Mouse (Mus musculus) CD8-positive naive resting alpha-beta T cell, adult 2 months (primary cell): ENCODE measurements around the gene Krt24.
"Not testable (repeated sequence)": the region's sequence is repeated elsewhere in the genome, so short reads cannot be mapped to it uniquely, and the experiment has no call there.

Experiments used
- DNase-seq, 2 experiments: peaks; one replicate each; pipeline ENCODE4 v3.0.0; 2022; ENCODE audit warnings: low read depth in 2 of 2, low spot score in 2 of 2

Gene Krt24

DNA sequence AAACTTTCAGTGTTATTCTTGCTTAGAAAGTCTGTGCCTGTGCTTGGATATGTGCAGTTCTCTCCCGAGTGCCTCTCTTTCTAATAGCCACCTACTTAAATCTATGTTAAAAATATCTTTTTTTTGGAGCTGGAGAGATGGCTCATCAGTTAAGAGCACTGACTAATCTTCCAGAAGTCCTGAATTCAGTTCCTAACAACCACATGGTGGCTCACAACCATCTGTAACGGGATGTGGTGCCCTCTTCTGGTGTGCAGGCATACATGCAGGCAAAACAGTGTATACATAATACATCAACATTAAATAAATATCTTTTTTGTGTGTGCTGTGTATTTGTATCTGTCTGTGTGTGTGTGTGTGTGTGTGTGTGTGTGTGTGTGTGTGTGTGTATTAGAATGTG is 31.2 kb downstream of the Krt24 start:
- DNase-seq, result no peak

DNA sequence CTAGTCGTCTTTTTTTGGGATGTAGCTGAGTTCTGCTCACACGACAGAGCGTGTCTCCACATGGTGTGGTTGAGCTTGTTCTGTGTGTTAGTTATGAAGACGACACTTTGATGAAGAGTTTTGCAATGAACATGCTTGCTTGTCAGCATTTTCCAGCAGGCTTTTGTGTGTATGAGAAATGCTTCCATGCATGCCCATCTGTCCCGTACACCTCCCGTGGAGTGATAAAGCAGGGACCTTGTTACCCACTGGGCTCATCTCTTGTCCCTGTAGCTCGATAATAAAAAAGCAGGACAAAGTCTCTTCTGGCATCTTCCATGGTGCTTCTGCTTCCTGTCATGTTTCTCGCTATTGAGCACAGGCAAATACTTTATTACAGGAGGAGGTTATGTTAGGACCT is 32.4 kb downstream of the Krt24 start:
- DNase-seq, result no peak

DNA sequence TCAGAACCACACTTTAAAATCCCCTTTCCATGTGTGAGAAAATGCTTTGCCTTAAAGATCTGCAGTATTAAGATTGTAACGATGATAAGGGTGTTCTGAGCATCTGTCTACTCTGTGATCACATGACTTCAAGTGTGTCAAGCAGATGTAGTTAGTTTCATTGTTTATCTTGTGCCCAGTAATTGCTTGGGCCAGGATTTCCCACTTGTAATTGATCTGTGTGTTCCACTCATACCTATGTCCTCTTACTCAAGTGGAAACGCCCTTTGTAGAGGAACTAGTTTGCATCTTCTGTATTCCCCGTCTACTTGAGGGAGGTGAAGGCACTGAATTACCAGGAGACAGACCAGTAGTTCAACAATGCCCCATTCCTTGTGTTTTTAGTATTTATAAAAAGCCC is 34.4 kb downstream of the Krt24 start:
- DNase-seq, result no peak

DNA sequence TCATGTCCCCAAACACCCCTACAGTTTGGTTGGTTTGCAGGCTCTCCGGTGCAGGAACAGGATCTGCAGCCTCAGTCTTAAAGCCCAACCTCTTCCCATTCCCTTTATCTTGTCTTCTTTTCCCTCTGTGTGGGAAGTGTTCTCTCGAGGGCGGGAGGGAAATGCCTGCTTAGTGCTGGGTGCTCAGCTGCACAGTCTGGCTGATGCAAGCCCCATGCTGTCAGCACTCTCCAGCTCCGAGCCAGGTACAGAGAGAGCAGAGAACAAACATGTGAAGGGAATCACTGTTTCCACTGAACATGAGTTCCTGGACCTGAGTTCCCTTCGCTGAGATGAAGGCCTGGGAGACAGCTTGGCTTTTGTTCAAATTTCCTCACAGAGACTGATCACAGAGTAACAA is 34.8 kb downstream of the Krt24 start:
- no peak for DNase-seq

DNA sequence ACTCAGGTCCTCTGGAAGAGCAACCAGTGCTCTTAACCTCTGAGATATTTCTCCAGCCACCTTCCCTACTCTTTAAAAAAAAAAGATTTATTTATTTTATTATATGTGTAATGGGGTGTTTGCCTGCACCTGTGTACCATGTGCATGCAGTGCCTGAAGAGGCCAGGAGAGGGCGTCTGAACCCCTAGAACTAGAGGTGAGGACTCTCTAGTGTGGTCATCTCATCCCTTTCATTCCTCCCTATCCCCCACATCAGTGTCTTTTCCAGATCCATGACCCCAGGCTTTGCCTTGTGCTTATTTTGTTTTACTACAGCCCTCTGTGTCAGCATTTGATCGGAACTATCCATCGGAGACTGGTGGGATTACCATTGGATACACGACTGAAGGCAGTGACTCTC is 35.9 kb downstream of the Krt24 start:
- DNase-seq, result peak in 1 of 2 experiments; percentile 26

DNA sequence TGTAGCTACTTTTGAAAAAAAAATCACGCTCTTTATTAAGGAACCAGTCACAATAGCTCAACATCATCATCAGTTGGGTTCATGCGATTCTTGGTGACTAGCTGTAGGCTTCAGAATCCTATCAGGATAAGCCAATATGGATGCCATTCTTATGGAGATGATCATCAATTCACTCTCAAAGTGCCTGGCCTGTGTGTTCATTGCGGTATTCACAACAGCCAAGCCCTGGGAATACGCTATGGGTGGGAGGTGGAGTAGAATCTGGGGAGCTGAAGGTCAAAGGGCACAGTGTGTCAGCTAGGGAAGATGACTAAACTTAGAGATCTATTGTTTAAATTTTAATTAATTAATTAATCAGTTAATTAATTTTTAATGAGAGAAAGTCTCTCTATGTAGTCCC is 37.1 kb downstream of the Krt24 start:
- DNase-seq, result no peak

DNA sequence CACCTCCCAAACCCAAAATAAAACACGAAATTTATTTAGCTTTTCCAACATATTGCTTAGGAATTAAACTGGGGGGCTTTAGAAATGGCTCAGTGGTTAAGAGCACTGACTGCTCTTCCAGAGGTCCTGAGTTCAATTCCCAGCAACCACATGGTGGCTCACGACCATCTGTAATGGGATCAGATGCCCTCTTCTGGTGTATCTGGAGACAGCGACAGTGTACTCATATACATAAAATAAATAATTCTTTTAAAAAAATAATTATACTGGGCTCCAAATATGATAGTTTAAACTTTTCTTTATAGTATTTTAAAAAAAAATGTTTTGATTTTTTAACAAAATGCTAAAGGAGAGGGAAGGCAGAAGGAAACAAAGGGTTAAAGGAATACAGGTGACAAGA is 40.5 kb downstream of the Krt24 start:
- not testable (repeated sequence) for DNase-seq

DNA sequence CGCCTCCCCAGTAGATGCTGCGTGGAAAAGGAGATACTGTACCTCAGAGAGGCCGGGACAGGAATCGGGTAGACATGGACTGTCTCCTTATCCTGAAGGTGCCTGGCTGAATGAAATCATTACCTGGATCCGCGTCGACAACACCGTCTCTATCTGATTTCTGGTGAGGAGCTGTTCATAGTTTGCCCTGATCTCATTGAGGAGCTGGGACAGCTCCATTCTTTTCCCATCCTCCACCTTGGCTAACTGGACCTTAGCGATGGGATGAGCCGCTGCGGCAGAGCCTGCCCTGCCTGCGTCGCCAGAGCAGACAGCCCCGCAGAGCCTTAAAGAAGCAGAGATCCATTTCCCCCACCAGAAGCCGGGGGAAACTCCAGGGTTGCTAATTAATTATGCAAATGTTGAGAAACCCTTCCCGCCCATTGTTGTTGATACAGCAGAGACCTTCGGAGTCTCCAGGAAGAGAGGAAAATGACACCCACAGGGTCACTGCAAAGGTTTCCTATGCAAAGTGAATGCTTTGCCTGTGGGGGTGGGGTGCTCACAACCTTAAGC is 41.2 kb downstream of the Krt24 start, which contains the start of gene Krt222:
Krt222 (minus strand) TSS at position 266 of the 555 bp plus-strand sequence.
- no peak for DNase-seq

DNA sequence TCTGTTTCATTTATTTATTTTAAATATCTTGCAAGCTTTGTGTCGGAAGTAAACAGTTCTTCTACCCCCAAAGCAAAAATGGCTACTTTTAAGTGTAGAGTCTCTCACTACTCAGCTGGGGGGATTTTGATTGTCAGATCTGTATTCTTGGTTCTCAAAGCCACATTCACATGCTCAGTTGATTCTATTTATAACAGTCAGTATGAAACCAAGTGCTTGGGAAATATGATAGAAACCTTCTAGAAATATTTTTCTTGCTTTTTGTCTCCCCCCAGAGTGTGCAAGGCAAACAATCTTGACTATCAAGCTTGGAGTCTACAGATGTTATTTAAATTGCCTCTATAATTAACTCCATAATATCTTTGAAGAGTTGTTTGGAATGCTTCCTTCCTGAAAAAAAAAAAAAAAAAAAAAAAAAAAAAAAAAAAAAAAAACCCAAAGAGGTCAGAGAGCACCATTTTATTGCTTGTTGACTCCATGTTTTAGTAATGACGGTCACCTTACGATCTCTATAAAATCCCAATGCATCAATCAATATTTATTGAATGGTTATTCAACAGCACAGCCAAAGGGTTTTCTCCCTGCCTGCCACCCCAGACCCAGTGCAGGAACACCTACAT is 41.8 kb downstream of the Krt24 start:
- no peak for DNase-seq

DNA sequence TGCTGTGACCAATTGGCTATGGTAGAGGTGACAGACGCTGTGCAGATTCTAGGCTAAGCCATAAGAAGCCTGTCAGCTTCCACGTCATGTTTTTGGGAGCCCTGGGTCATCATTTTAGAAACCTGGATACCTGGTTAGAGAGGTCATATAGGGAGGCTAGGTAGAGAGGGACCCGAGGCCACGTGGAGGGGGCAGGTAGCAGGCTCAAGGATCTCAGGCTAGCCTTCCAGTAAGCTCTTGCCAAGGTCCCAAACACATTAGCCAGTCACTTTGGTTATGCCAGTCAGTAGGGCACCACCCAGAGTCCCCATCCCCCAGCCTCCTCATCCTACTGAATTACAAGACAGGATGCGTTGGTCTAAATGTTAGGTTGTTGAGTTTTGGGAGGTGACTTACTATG is 43.0 kb downstream of the Krt24 start:
- DNase-seq, result no peak

DNA sequence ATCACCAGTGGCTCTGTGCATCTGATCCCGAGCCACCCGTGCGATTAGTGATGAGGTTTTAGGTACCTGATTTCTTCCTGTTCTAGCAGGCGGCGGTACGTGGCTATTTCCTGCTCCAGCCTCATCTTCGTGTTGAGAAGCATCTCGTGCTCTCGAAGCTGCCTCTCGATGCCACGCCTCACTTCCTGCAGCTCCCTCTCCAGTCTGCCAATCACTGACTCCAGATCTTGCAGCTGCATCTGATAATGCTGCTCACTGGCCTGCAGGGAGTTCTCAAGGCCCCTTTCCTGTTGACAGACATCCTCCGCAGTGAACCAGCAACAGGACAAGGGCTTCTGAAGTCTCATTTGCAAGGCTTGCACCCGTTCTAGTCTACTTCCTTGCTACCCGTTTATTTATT is 46.6 kb downstream of the Krt24 start:
- peak; percentile 78 to 80 for DNase-seq

DNA sequence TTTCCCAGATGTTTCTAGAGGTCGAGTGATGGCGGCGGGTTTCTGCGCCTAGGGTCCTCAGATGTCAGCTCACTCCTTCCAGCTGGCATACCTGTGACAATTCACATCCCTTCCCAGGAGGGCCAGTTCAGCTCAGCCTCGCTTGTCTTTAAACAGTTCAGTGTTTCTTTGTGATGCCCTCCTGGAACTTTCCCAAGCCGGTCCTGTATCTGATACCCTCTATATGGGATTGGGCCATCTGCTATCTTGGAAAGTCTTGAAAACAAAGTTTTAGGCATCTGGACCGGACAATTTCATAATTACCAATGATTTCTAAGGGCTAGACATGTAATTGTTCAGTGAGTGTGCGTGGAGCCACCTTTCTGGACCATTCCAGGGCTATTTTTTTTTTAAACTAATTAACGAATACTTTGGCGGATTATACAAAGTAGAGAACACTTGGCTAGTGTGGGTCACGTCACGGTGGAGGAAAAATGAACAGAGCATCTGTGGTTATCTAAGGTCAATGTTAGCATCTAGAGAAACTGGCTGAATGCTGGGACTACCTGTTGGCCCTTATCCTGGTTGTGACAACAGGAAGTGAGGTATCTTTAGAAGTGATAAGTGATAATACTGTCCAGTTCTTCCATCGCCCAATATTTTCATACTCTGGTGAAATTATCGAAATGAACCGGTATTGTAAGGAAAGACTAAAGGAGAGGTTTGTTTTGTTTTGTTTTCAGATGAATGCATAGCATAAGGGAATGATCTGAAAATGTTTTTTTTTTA is 53.8 kb downstream of the Krt24 start:
- no peak for DNase-seq

DNA sequence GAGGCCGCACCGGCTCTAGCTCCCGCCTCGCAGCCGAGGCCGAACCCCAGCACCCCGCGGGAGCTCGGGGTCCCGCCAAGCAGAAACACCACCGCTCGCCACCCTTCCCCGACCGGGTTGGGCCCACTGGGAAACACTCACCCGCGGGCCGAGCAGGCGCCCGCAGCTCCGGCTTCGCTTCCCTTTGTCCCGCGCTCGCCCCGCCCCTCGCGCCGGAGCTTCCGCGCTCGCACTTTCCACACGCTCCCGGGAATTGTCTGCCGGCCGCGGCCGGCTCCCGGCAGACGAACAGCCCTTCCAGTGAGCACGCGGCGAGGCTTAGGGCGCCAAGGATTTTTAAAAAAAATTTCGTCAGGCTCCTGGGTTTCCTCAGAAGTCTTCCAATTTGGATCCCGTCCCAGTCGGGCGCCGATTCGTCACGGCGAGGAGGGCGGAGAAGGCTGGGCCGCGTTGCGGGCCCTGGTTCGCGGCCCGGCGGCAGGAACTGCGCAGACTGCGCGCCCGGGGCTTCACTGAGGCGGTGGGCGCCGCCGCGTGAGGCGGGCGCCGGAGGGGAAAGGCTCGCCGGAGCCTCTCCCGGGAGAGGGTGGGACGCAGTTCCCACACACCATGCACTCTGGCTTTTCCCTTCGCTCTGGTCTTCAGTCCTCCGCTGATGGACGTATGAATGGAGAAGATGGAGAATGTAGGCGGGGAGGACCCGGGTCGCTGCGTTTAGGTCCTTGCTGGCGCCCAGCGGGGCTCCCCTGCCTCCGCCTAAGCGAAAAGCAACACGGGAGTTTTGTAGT is 54.6 kb downstream of the Krt24 start, which contains the start of gene Smarce1:
Smarce1 (minus strand) TSS at position 757 of the 788 bp plus-strand sequence.
- DNase-seq, result peak; percentile 63 to 69
